Mouse (Mus musculus): ENCODE results near the gene Gpc5. TPM values are rescaled to one million over a fixed set of nuclear protein-coding genes. Genes with fewer than 3 reads are reported as not detected.

The Gpc5 gene
- polyA plus RNA-seq, 1 experiment from 2014 or later: 1.4 TPM

GRCm38 (mm10) chr14:116212029-116212428 lies 1120.0 kb downstream of the Gpc5 start:
- H3K4me3 ChIP-seq: no peak overlapping the region
- no peaks in the 10 kb centered on the region for H3K9me3 ChIP-seq
- no peak overlapping the region for H3K4me2 ChIP-seq (replicated peaks)
- no peaks in the 10 kb centered on the region for H3K27me3 ChIP-seq
- no peaks in the 10 kb centered on the region for H3K4me1 ChIP-seq
- no peak overlapping the region for H3K27ac ChIP-seq
- ATAC-seq (ENCODE audit: insufficient number of reproducible peaks, insufficient read depth, low FRiP score, low TSS enrichment): no peak
- no peaks in the 10 kb centered on the region for H3K36me3 ChIP-seq
- no peak overlapping the region for H3K9ac ChIP-seq

GRCm38 (mm10) chr14:116258126-116258525 lies 1166.1 kb downstream of the Gpc5 start:
- no peak overlapping the region for H3K4me2 ChIP-seq (replicated peaks)
- no peak for ATAC-seq (ENCODE audit: insufficient number of reproducible peaks, insufficient read depth, low FRiP score, low TSS enrichment)
- no peaks in the 10 kb centered on the region for H3K4me1 ChIP-seq
- no peak overlapping the region for H3K9ac ChIP-seq
- no peaks in the 10 kb centered on the region for H3K9me3 ChIP-seq
- no peaks in the 10 kb centered on the region for H3K36me3 ChIP-seq
- no peak overlapping the region for H3K27ac ChIP-seq
- 100% methylated on average over 1 of the region's 1 CpGs for WGBS
- H3K27me3 ChIP-seq: no peaks in the 10 kb centered on the region
- H3K4me3 ChIP-seq: no peak overlapping the region

- no peaks in the 10 kb centered on the region for H3K9me3 ChIP-seq
- H3K4me3 ChIP-seq: no peak overlapping the region
- H3K27ac ChIP-seq: no peak overlapping the region
- 89% methylated on average over 2 of the region's 2 CpGs for WGBS
- ATAC-seq (ENCODE audit: insufficient number of reproducible peaks, insufficient read depth, low FRiP score, low TSS enrichment): no peak
- H3K27me3 ChIP-seq: no peaks in the 10 kb centered on the region
- no peaks in the 10 kb centered on the region for H3K4me1 ChIP-seq
- no peak overlapping the region for H3K9ac ChIP-seq
- no peaks in the 10 kb centered on the region for H3K36me3 ChIP-seq
- no peak overlapping the region for H3K4me2 ChIP-seq (replicated peaks)
Measured at GRCm38 (mm10) chr14:116308541-116308940, 1216.5 kb downstream of the Gpc5 start.

- H3K9ac ChIP-seq: no peak overlapping the region
- H3K4me2 ChIP-seq (replicated peaks): no peak overlapping the region
- H3K9me3 ChIP-seq: no peaks in the 10 kb centered on the region
- no peak overlapping the region for H3K4me3 ChIP-seq
- H3K27me3 ChIP-seq: no peaks in the 10 kb centered on the region
- no peak for ATAC-seq (ENCODE audit: insufficient number of reproducible peaks, insufficient read depth, low FRiP score, low TSS enrichment)
- H3K27ac ChIP-seq: no peak overlapping the region
- H3K36me3 ChIP-seq: no peaks in the 10 kb centered on the region
- H3K4me1 ChIP-seq: no peaks in the 10 kb centered on the region
Measured at GRCm38 (mm10) chr14:116317491-116317890, 1225.5 kb downstream of the Gpc5 start.

GRCm38 (mm10) chr14:116336182-116336581 lies 1244.2 kb downstream of the Gpc5 start:
- Histone ChIP-seq H3K9me3 (no peaks in the 10 kb centered on the region), H3K36me3 (no peaks in the 10 kb centered on the region), H3K4me2 (replicated peaks) (no peak overlapping the region), H3K27me3 (no peaks in the 10 kb centered on the region), H3K9ac (no peak overlapping the region), H3K4me1 (no peaks in the 10 kb centered on the region), H3K4me3 (no peak overlapping the region), H3K27ac (no peak overlapping the region)
- WGBS: 79% methylated on average over 4 of the region's 4 CpGs
- no peak for ATAC-seq (ENCODE audit: insufficient number of reproducible peaks, insufficient read depth, low FRiP score, low TSS enrichment)

GRCm38 (mm10) chr14:116338395-116338794 lies 1246.4 kb downstream of the Gpc5 start:
- no peak for ATAC-seq (ENCODE audit: insufficient number of reproducible peaks, insufficient read depth, low FRiP score, low TSS enrichment)
- 79% methylated on average over 3 of the region's 3 CpGs for WGBS
- Histone ChIP-seq H3K9me3 (no peaks in the 10 kb centered on the region), H3K27ac (no peak overlapping the region), H3K4me2 (replicated peaks) (no peak overlapping the region), H3K9ac (no peak overlapping the region), H3K4me3 (no peak overlapping the region), H3K4me1 (no peaks in the 10 kb centered on the region), H3K27me3 (no peaks in the 10 kb centered on the region), H3K36me3 (no peaks in the 10 kb centered on the region)

GRCm38 (mm10) chr14:116348560-116348959 lies 1256.5 kb downstream of the Gpc5 start:
- Histone ChIP-seq H3K9me3 (no peaks in the 10 kb centered on the region), H3K4me3 (no peak overlapping the region), H3K4me2 (replicated peaks) (no peak overlapping the region), H3K4me1 (peaks cover 5% of the 10 kb centered on the region; the same call in 1 of the 2 replicates), H3K9ac (no peak overlapping the region), H3K27ac (no peak overlapping the region), H3K36me3 (no peaks in the 10 kb centered on the region), H3K27me3 (no peaks in the 10 kb centered on the region)
- WGBS: 35% methylated on average over 3 of the region's 3 CpGs
- 0 out of 2 replicates have a peak, but pooled peaks have one; percentile 67 for ATAC-seq (ENCODE audit: insufficient number of reproducible peaks, insufficient read depth, low FRiP score, low TSS enrichment)

- Histone ChIP-seq H3K27ac (no peak overlapping the region), H3K4me2 (replicated peaks) (no peak overlapping the region), H3K36me3 (no peaks in the 10 kb centered on the region), H3K9me3 (no peaks in the 10 kb centered on the region), H3K9ac (no peak overlapping the region), H3K27me3 (no peaks in the 10 kb centered on the region), H3K4me1 (no peaks in the 10 kb centered on the region), H3K4me3 (no peak overlapping the region)
- 57% methylated on average over 2 of the region's 2 CpGs for WGBS
- no peak for ATAC-seq (ENCODE audit: insufficient number of reproducible peaks, insufficient read depth, low FRiP score, low TSS enrichment)
Measured at GRCm38 (mm10) chr14:116384602-116385001, 1292.6 kb downstream of the Gpc5 start.

GRCm38 (mm10) chr14:116415511-116415910 lies 1323.5 kb downstream of the Gpc5 start:
- H3K9me3 ChIP-seq: no peaks in the 10 kb centered on the region
- no peak overlapping the region for H3K9ac ChIP-seq
- no peak for ATAC-seq (ENCODE audit: insufficient number of reproducible peaks, insufficient read depth, low FRiP score, low TSS enrichment)
- no peak overlapping the region for H3K4me3 ChIP-seq
- H3K4me2 ChIP-seq (replicated peaks): no peak overlapping the region
- H3K27ac ChIP-seq: no peak overlapping the region
- WGBS: 84% methylated on average over 3 of the region's 3 CpGs
- no peaks in the 10 kb centered on the region for H3K27me3 ChIP-seq
- H3K36me3 ChIP-seq: no peaks in the 10 kb centered on the region
- H3K4me1 ChIP-seq: no peaks in the 10 kb centered on the region

- Histone ChIP-seq H3K4me3 (no peak overlapping the region), H3K9me3 (no peaks in the 10 kb centered on the region), H3K4me1 (peaks cover 3% of the 10 kb centered on the region; the same call in 1 of the 2 replicates), H3K9ac (no peak overlapping the region), H3K27ac (no peak overlapping the region), H3K36me3 (no peaks in the 10 kb centered on the region), H3K4me2 (replicated peaks) (no peak overlapping the region), H3K27me3 (no peaks in the 10 kb centered on the region)
- ATAC-seq (ENCODE audit: insufficient number of reproducible peaks, insufficient read depth, low FRiP score, low TSS enrichment): no peak
- WGBS: 48% methylated on average over 4 of the region's 4 CpGs
Measured at GRCm38 (mm10) chr14:116448219-116448618, 1356.2 kb downstream of the Gpc5 start.

GRCm38 (mm10) chr14:116453356-116453755 lies 1361.3 kb downstream of the Gpc5 start:
- H3K4me3 ChIP-seq: no peak overlapping the region
- no peak overlapping the region for H3K4me2 ChIP-seq (replicated peaks)
- 79% methylated on average over 3 of the region's 3 CpGs for WGBS
- no peak overlapping the region for H3K9ac ChIP-seq
- no peak for ATAC-seq (ENCODE audit: insufficient number of reproducible peaks, insufficient read depth, low FRiP score, low TSS enrichment)
- H3K27me3 ChIP-seq: no peaks in the 10 kb centered on the region
- no peaks in the 10 kb centered on the region for H3K9me3 ChIP-seq
- no peaks in the 10 kb centered on the region for H3K36me3 ChIP-seq
- no peak overlapping the region for H3K27ac ChIP-seq
- peaks cover 2% of the 10 kb centered on the region; the same call in 1 of the 2 replicates for H3K4me1 ChIP-seq

GRCm38 (mm10) chr14:116456211-116456610 lies 1364.2 kb downstream of the Gpc5 start:
- no peak overlapping the region for H3K9ac ChIP-seq
- no peaks in the 10 kb centered on the region for H3K27me3 ChIP-seq
- H3K4me2 ChIP-seq (replicated peaks): no peak overlapping the region
- 62% methylated on average over 4 of the region's 4 CpGs for WGBS
- no peak overlapping the region for H3K4me3 ChIP-seq
- H3K27ac ChIP-seq: no peak overlapping the region
- no peak for ATAC-seq (ENCODE audit: insufficient number of reproducible peaks, insufficient read depth, low FRiP score, low TSS enrichment)
- H3K4me1 ChIP-seq: no peaks in the 10 kb centered on the region
- no peaks in the 10 kb centered on the region for H3K36me3 ChIP-seq
- no peaks in the 10 kb centered on the region for H3K9me3 ChIP-seq
